Mouse (Mus musculus) liver, adult (tissue): ENCODE measurements around the gene Anp32e.

Source experiments
- GATA4 ChIP-seq: IDR thresholded peaks from 2 replicates; pipeline ENCODE4 v1.6.1; 2014; ENCODE audit warnings: mild to moderate bottlenecking, low read length; ENCODE audit not compliant: insufficient replicate concordance

The Anp32e gene

DNA sequence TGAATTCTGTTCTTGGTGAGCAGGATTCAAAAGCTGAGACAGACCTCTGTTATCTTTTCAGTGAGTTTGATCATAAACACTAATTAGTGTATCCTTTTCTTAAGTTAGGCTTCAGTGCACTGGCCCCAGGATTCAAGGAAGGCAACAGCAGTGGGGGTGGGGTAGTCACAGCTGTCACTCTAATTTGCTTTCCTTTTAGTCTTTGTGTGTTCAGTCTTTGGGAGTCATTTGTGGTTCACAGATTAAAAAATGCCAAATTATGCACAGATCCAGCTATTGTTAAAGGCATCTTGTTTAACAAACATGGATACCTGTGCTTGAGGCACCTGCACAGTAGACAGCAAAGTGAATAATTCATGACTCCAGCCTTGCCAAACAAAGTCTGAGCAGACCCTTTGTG lies 24.0 kb downstream of the Anp32e start:
- no peak for TF ChIP-seq GATA4

DNA sequence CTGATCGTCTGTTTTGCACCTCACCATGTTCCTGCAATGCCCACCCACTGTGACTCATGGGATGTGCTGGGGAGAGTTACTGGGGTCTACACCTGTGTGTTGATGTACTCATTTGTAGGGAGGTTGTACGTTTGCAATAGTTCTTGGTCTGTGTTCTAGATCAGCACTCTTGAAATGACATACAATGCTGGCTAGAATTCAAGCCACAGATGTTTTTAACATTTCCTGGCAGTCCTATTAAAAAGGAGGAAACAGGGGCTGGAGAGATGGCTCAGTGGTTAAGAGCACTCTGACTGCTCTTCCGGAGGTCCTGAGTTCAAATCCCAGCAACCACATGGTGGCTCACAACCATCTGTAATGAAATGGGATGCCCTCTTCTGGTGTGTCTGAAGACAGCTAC lies 24.5 kb downstream of the Anp32e start:
- no peak for TF ChIP-seq GATA4

GRCm38 (mm10) chr3:95955318-95955717 lies 26.3 kb downstream of the Anp32e start:
- TF ChIP-seq GATA4: no peak

GRCm38 (mm10) chr3:95957359-95958148 lies 28.5 kb downstream of the Anp32e start:
- no peak for TF ChIP-seq GATA4

DNA sequence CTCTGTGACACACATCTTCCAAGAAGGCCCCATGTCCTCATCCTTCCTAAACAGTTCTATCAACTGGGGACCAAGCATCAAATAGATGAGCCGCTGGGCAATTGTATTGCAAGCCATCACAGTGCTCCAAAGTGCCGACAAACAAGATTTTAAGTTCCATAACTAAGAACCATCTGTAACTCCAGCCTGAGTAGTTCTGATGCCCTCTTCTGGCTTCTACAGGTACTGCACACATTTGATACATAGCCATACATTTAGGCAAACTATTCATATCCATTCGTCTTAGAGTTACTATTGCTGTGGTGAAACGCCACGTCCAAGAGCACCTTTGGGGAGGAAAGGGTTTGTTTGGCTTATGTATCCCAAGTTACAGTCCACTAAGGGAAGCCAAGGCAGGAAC lies 30.0 kb downstream of the Anp32e start:
- no peak for TF ChIP-seq GATA4

GRCm38 (mm10) chr3:95959807-95960206 lies 30.8 kb downstream of the Anp32e start:
- no peak for TF ChIP-seq GATA4

- TF ChIP-seq GATA4: no peak
Observed at GRCm38 (mm10) chr3:95963230-95963629, 34.2 kb downstream of the Anp32e start.

DNA sequence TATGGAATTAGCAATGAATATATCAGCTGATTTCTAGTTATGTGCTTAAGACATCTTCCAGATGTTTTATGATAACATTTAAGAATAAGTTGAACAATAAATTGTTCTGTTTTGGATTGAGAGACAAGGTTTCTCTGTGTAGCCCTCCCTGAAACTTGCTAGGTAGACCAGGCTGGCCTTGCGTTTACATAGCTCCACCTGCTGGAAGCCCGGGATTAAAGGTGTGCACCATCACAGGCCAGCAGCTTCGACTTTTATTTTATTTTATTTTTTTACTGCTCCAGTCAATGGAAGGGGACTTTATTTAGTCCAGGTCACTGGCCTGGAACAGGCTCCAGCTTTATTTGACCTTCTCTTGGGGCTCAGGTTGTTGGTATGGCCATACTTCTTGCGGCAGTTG lies 34.6 kb downstream of the Anp32e start:
- no peak for TF ChIP-seq GATA4

DNA sequence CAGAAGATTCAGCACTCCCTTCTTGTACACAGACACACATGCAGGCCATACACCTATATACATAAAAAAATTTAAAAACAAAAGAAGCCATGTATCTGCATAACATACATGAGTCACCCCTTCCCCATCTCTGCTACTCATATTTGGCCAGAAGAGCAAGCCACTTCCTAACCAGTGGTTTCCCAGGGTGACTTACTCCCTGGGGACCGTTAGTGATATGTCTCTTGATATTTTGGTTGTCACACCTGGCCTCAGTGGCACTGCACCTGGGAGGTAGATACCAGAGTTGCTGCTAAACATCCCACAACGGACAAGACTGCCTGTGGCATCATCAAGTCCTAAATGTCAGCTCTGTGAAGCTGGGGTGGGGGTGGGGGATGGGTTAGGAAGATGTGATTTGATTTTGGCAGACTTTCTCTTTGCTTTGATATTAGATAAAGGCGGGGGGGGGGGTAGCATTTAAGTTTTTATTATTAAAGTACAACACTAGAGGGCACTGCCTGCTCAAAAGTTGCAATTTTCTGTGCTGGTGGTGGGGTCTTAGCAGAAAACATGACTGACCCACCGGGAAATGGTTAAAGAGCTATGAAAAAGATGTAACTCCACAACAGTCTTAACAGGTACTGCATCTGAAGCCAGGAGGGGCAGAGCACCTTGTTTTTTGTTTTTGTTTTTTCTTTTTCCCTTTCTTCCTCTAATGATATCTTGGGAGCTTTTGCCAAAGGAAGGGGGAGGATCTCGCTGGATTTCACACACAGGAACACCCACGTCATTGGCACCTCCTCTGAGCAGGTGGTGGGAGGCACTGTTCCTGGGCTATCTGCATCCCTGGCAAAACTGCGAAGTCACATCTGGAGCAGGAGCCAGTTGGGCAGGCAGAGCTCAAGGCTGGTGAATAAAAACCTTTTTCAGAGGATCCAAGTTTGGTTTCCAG lies 36.7 kb downstream of the Anp32e start:
- TF ChIP-seq GATA4: no peak

DNA sequence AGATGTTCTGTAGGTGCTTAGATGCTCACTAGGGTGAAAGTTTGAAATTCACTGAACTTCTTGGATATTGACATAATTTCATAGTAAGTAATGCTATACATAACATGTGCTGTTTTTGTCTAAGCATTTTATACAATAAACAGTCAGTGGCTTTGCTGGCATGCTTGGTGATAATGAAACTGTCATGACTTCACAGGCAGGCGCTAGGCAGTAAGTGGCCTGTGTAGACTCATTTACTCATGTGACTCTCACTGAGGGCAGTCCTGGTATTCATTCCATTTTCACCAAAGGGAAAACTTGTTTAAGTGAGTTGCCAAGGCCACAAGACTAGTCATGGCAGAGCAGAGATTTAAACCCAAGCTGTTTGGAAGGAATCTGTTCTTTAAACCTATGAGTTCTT lies 40.2 kb downstream of the Anp32e start:
- TF ChIP-seq GATA4: no peak

DNA sequence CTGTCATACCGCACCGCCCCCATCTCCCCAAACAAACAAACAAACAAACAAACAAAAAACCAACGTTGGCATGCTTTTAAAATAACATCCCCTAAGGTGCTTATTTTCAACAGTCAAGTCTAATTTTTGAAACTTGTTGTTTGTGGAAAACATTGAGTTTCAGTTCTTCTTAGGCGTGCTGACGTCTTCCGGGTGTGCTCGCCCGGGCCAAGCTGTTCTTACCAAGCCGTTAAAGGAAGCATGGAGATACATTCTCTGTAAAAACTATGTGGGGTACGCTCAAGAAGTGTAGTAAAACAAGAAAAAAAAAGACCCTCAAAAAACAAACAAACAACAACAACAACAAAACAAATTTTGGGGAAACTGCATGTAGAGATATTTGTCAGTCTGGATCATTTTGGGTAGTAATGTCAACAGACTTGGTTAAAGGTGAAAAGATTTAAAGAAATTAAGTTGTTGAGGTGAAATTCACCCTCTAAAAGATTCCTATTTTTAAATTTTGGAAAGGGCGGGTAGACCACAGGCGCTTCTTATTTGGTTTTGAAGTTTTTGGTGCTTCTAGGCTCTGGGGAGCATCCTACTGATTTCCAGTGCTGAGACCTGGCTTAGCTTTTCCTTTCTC lies 43.3 kb downstream of the Anp32e start:
- no peak for TF ChIP-seq GATA4

DNA sequence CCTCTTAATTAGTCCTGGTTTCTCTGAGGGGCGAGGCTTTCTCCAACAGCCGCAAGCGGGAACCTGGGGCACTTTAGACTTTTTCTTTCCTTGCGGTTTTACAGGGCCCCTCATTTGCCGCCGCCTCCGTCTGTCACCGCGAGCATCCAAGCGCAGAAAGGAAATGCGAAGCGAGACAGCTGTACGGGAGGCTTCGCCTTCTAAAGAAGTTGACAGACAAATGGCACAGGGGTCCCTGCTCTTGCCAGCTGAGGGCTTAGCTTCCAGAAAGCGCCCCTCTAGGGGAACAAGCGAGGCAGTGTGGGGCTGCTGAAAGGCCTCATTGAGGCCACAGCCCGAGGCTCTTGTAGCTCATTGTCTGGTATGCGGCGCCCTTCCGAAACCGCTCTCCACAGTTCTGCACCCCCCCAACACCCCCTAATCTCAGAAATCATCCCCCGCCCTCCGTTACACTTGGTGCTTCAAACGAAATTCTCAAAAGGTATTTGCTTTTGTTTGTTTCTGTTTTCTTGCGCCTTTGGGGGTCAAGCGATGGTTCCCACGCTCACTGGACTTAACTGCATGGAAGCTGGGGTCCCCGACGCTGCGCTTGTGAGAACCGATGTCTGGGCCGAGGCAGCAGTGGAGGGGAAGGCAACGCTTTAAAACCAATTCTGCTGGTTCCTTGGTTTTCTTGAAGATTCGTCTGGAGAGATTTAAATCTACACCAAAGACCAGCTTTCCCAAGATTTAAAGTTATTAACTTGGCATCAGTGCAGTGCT lies 44.0 kb downstream of the Anp32e start:
- no peak for TF ChIP-seq GATA4

DNA sequence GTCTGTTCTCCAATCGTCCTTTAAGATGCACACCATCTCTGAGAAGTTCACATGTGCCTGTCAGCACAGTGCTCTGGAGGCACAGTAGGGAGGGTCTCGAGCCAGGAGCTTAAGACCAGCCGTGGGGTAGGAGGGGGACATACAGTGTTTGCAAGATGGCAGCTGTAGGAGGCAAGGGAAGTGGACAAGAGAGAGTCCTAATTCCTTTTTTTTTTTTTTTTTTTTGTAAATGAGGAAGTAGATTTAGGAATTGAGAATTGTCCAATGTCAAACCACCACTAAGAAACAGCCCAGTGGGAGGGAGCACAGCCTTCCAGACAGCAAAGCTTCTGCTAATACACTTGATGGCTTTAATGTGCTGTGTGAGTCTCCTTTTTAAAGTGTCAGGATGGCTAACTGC lies 48.0 kb downstream of the Anp32e start:
- TF ChIP-seq GATA4: no peak

GRCm38 (mm10) chr3:95978265-95978664 lies 49.2 kb downstream of the Anp32e start:
- no peak for TF ChIP-seq GATA4

GRCm38 (mm10) chr3:95980276-95980970 lies 51.4 kb downstream of the Anp32e start:
- TF ChIP-seq GATA4: no peak

DNA sequence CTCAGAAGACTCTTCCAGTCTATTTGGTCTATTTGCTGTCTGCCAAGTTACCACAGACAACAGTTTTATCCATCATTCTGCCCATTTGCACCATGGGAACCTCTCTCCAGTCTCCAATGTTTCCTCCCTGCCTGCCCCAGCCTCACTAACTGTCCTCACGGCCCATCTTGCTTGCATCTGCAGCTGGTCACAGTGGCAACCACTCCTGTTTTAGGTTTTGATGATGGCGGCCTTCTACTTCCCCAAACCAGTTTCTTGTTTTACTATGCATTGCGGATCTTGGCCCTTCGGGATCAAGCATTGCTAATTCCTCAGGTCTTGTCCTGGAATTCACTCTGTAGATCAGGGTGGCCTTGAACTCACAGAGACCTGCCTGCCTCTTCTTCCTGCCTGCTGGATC lies 53.1 kb downstream of the Anp32e start:
- TF ChIP-seq GATA4: no peak
